Mouse (Mus musculus) lung, embryonic 14.5 days (tissue): Measurements from ENCODE around the gene Eme2. TPM values are rescaled to one million over a fixed set of nuclear protein-coding genes. Genes with fewer than 3 reads are reported as not detected.
A peak's percentile ranks its signal among the peaks of the same experiment; 100 is the strongest.

Experiments
- ATAC-seq: fragments of 200-750 bp; cut with Nextera tagmentation; 2 replicates; pipeline ENCODE4 v1.8.0; 2017; ENCODE audit warnings: mild to moderate bottlenecking, moderate TSS enrichment, moderate library complexity; ENCODE audit not compliant: insufficient read depth
- DNase-seq: peaks from one replicate; pipeline ENCODE4 v3.0.0-alpha.2; 2015
- H3K27ac ChIP-seq: fragments of 300-500 bp; sonication (generic); 2 replicates; pipeline ENCODE4 v1.5.1; 2014; ENCODE audit warnings: low read depth, mild to moderate bottlenecking, moderate library complexity
- H3K27me3 ChIP-seq: fragments of 300-500 bp; sonication (generic); 2 replicates; pipeline ENCODE4 v1.6.1; 2014; ENCODE audit warnings: low read length, control low read depth; ENCODE audit not compliant: insufficient read depth
- H3K36me3 ChIP-seq: fragments of 300-500 bp; sonication (generic); 2 replicates; pipeline ENCODE4 v1.6.1; 2014; ENCODE audit warnings: control low read depth; ENCODE audit not compliant: insufficient read depth
- H3K4me1 ChIP-seq: fragments of 300-500 bp; sonication (generic); 2 replicates; pipeline ENCODE4 v1.6.1; 2014; ENCODE audit warnings: antibody characterized with exemption, control low read depth; ENCODE audit not compliant: insufficient read depth
- H3K4me2 ChIP-seq: fragments of 300-500 bp; sonication (generic); 2 replicates; pipeline ENCODE4 v1.6.1; 2014; ENCODE audit warnings: mild to moderate bottlenecking
- H3K4me3 ChIP-seq: fragments of 300-500 bp; sonication (generic); 2 replicates; pipeline ENCODE4 v1.5.1; 2014; ENCODE audit warnings: low read depth, low read length
- H3K9ac ChIP-seq: fragments of 300-500 bp; sonication (generic); 2 replicates; pipeline ENCODE4 v1.6.1; 2014
- H3K9me3 ChIP-seq: fragments of 300-500 bp; sonication (generic); 2 replicates; pipeline ENCODE4 v1.6.1; 2016; ENCODE audit warnings: low read depth, low read length, control low read depth
- CTCF ChIP-seq: IDR thresholded peaks from 2 replicates; pipeline ENCODE4 v1.5.1; 2016; ENCODE audit warnings: antibody characterized with exemption, low read depth
- WGBS: fragments of 180-500 bp; shearing (Covaris S2); extraction: QIAGEN DNeasy Blood & Tissue Kit; methylation state at CpG from one replicate; pipeline ENCODE4 v1.1.7; 2014; 5-methylcytosine and 5-hydroxymethylcytosine counted together
- polyA plus RNA-seq: library from polyadenylated mRNA; unstranded; fragments of >200 nt; fragmentation: Nextera tagmentation; extraction: Ambion mirVana; gene quantifications from 2 replicates; pipeline ENCODE4 v1.2.1, GENCODE M21; 2014

Eme2 gene
- polyA plus RNA-seq, 1 experiment from 2014 or later = 21.2 TPM

GRCm38 (mm10) chr17:24890151-24891092, 4.5 kb downstream of the Eme2 start:
- H3K27me3 ChIP-seq = no peaks in the 10 kb centered on the region
- no peak for TF ChIP-seq CTCF
- peaks cover 55% of the 10 kb centered on the region for H3K36me3 ChIP-seq
- H3K9ac ChIP-seq = no peak overlapping the region; the same call in 1 of the 2 replicates
- DNase-seq = no peak
- peaks cover 15% of the 10 kb centered on the region for H3K4me1 ChIP-seq
- no peak overlapping the region for H3K4me3 ChIP-seq
- no peak overlapping the region for H3K27ac ChIP-seq
- no peak overlapping the region for H3K4me2 ChIP-seq
- H3K9me3 ChIP-seq = no peaks in the 10 kb centered on the region
- 83% methylated on average over 19 of the region's 19 CpGs for WGBS
- ATAC-seq = no peak

GRCm38 (mm10) chr17:24888862-24889261, 6.0 kb downstream of the Eme2 start:
- Histone ChIP-seq H3K4me3 (no peak overlapping the region), H3K4me2 (no peak overlapping the region), H3K9me3 (no peaks in the 10 kb centered on the region), H3K27me3 (no peaks in the 10 kb centered on the region), H3K4me1 (peaks cover 13% of the 10 kb centered on the region), H3K27ac (no peak overlapping the region), H3K9ac (no peak overlapping the region), H3K36me3 (peaks cover 54% of the 10 kb centered on the region)
- ATAC-seq = no peak
- TF ChIP-seq CTCF = no peak
- DNase-seq = no peak
- 88% methylated on average over 3 of the region's 3 CpGs for WGBS

GRCm38 (mm10) chr17:24887291-24888080, 7.4 kb downstream of the Eme2 start:
- no peak for DNase-seq
- Histone ChIP-seq H3K9ac (peak overlapping the region; percentile 82), H3K4me1 (peaks cover 13% of the 10 kb centered on the region), H3K9me3 (no peaks in the 10 kb centered on the region), H3K4me2 (peak overlapping the region; percentile 88), H3K36me3 (peaks cover 53% of the 10 kb centered on the region), H3K27ac (no peak overlapping the region), H3K4me3 (peak overlapping the region; percentile 70), H3K27me3 (no peaks in the 10 kb centered on the region)
- no peak for TF ChIP-seq CTCF
- 59% methylated on average over 18 of the region's 18 CpGs for WGBS
- no peak for ATAC-seq

- Histone ChIP-seq H3K36me3 (peaks cover 52% of the 10 kb centered on the region), H3K27me3 (no peaks in the 10 kb centered on the region), H3K27ac (peak overlapping the region; percentile 9; the same call in 1 of the 2 replicates), H3K9me3 (no peaks in the 10 kb centered on the region), H3K4me2 (peak overlapping the region; percentile 88), H3K9ac (peak overlapping the region; percentile 82), H3K4me3 (peak overlapping the region; percentile 70), H3K4me1 (peaks cover 13% of the 10 kb centered on the region)
- under 1% methylated on average over 18 of the region's 18 CpGs for WGBS
- peak; percentile 24 for ATAC-seq
- TF ChIP-seq CTCF = no peak
- no peak for DNase-seq
These were observed 8.0 kb downstream of the Eme2 start for GRCm38 (mm10) chr17:24886932-24887271.

DNA sequence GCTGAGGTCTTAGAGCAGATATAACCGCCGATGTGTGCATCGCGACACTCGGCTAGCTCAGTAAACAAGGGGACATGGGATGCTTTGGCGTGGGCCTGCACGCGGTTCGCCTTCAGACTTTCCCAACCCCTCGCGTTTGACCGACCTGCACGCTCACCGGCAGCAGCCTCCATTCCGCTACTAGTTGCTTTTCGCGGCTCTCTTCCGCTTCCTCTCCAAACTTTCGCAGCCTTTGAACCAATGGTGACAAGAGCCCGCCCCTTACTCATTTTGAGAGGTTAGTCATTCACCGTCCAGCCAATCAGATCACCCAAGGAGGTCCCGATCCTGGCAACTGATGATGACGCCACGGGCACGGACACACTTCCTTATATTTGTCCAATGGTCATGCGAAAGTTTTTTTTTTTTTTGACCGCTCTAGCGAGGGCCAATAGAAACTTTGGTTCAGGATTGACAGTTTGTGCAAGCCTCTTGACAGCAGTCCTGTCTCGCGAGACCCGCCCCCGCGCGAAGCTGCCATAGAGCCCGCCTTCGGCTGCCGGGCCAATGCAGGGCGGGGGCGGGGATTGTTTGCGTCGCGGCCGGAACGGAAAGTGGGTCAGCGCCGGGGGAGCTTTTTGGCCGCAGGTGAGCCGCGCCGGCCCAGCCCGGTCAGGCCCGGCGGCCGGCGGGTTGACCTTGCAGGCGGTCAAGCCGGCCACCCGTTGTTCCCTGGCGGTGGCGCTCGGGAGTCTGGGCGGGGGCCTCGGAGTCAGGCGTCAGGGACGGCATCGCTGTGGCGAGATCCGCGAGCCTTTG, 8.6 kb downstream of the Eme2 start, which contains the start of the genes Nubp2 and Spsb3:
Gene Nubp2, minus strand, starts transcription at position 216 of the 798 bp plus-strand sequence.
Gene Spsb3, plus strand, starts transcription at position 510 of the 798 bp plus-strand sequence.
- Histone ChIP-seq H3K27me3 (no peaks in the 10 kb centered on the region), H3K36me3 (peaks cover 46% of the 10 kb centered on the region), H3K4me1 (peaks cover 13% of the 10 kb centered on the region), H3K4me3 (peak within 1 kb of the TSS; percentile 70), H3K4me2 (peak within 1 kb of the TSS; percentile 88), H3K9me3 (no peaks in the 10 kb centered on the region), H3K27ac (peak within 1 kb of the TSS; percentile 9; the same call in 1 of the 2 replicates), H3K9ac (peak within 1 kb of the TSS; percentile 82)
- peak; percentile 96 for ATAC-seq
- peak; percentile 100 for DNase-seq
- no peak for TF ChIP-seq CTCF
- WGBS = under 1% methylated on average over 69 of the region's 69 CpGs

GRCm38 (mm10) chr17:24885356-24886133, 9.3 kb downstream of the Eme2 start:
- peaks cover 13% of the 10 kb centered on the region for H3K4me1 ChIP-seq
- peaks cover 39% of the 10 kb centered on the region for H3K36me3 ChIP-seq
- no peaks in the 10 kb centered on the region for H3K9me3 ChIP-seq
- no peak overlapping the region for H3K27ac ChIP-seq
- 21% methylated on average over 22 of the region's 22 CpGs for WGBS
- TF ChIP-seq CTCF = no peak
- peak overlapping the region; percentile 69 for H3K9ac ChIP-seq
- H3K4me2 ChIP-seq = peak overlapping the region; percentile 87
- DNase-seq = no peak
- ATAC-seq = no peak
- H3K4me3 ChIP-seq = peak overlapping the region; percentile 70
- no peaks in the 10 kb centered on the region for H3K27me3 ChIP-seq
